Mouse (Mus musculus) liver, embryonic 15.5 days (tissue): ENCODE results near the gene Tom1l2. TPM values are rescaled to one million over a fixed set of nuclear protein-coding genes. Genes with fewer than 3 reads are reported as not detected.

Source experiments
- ATAC-seq: fragments of 200-750 bp; cut with Nextera tagmentation; 2 replicates; pipeline ENCODE4 v1.8.0; 2017; ENCODE audit warnings: moderate number of reproducible peaks, mild to moderate bottlenecking, moderate library complexity; ENCODE audit not compliant: insufficient read depth
- H3K27ac ChIP-seq: fragments of 300-500 bp; sonication (generic); replicated peaks from 2 replicates; pipeline ENCODE4 v1.5.1; 2015; ENCODE audit warnings: mild to moderate bottlenecking, inconsistent platforms
- H3K27me3 ChIP-seq: fragments of 300-500 bp; sonication (generic); 2 replicates; pipeline ENCODE4 v1.6.1; 2015; ENCODE audit warnings: mild to moderate bottlenecking, inconsistent platforms
- H3K36me3 ChIP-seq: fragments of 300-500 bp; sonication (generic); replicated peaks from 2 replicates; pipeline ENCODE4 v1.6.1; 2015; ENCODE audit warnings: moderate library complexity, mild to moderate bottlenecking, inconsistent platforms
- H3K4me1 ChIP-seq: fragments of 300-500 bp; sonication (generic); replicated peaks from 2 replicates; pipeline ENCODE4 v1.6.1; 2015; ENCODE audit warnings: inconsistent platforms
- H3K4me2 ChIP-seq: fragments of 300-500 bp; sonication (generic); 2 replicates; pipeline ENCODE4 v1.6.1; 2015; ENCODE audit warnings: moderate library complexity, mild to moderate bottlenecking, inconsistent platforms
- H3K4me3 ChIP-seq: fragments of 300-500 bp; sonication (generic); replicated peaks from 2 replicates; pipeline ENCODE4 v1.5.1; 2015; ENCODE audit warnings: mild to moderate bottlenecking, inconsistent platforms
- H3K9ac ChIP-seq: fragments of 300-500 bp; sonication (generic); 2 replicates; pipeline ENCODE4 v1.6.1; 2015; ENCODE audit warnings: moderate library complexity, mild to moderate bottlenecking, inconsistent platforms
- H3K9me3 ChIP-seq: fragments of 300-500 bp; sonication (generic); replicated peaks from 2 replicates; pipeline ENCODE4 v1.6.1; 2016; ENCODE audit warnings: inconsistent platforms
- WGBS: fragments of 180-500 bp; shearing (Covaris S2); methylation state at CpG from one replicate; pipeline ENCODE4 v1.1.7; 2015; ENCODE audit warnings: mixed read lengths; ENCODE audit not compliant: insufficient replicate concordance; 5-methylcytosine and 5-hydroxymethylcytosine counted together
- polyA plus RNA-seq: library from polyadenylated mRNA; unstranded; fragments of >200 nt; fragmentation: Nextera tagmentation; extraction: Ambion mirVana; gene quantifications from 2 replicates; pipeline ENCODE4 v1.2.1, GENCODE M21; 2015

The Tom1l2 gene
- polyA plus RNA-seq, result 5.3 and 5.8 TPM in 2 replicates

DNA sequence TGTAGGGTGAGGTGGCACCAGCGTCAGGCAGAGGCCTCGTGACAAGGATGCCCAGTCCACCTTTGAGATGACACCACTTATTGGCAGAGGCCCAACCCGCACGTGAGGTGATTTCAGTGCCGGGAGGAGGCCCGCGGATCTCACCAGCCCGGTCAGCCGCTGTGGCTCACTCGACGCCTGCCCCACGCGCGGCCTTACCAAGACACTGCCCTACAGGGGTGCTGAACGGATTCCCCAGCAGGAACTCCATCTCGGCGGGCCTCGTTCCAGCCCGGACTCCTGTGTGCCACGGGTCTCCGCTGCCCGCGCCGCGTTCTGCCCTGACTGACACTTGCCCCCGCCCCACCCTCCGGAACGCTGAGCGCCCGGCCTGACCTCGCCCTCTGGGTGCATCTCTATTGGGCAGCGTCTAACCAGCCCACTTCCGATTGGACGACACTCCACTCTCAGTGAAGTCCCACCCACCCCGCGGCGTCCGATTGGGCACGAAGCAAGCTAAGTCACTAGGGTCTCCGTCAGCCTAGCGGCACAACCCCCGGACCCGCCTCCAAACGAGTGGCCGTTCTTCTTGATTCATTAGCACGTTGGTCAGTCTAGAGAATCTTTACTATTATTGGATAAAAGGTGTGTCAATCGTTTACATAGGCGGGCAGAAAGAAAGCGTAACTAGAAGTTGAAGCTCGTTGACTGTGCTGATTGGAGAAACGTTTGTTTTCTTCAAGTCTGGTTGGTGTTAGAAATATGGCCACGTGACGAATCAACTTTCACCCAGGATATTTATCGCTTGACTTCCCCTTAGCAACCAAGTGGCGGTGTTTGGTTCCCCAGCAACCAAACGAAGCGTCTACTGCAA lies at the start of gene Tom1l2, which contains the start of gene Drc3:
Gene Tom1l2 (minus strand): TSS at position 347 of the 853 bp plus-strand sequence.
Gene Drc3 (plus strand): TSS at position 771 of the 853 bp plus-strand sequence.
- Histone ChIP-seq H3K36me3 (no peaks in the 10 kb centered on the region), H3K9me3 (no peaks in the 10 kb centered on the region), H3K9ac (peak within 1 kb of the TSS; percentile 77), H3K4me1 (peaks cover 41% of the 10 kb centered on the region), H3K27me3 (no peaks in the 10 kb centered on the region), H3K4me3 (peak within 1 kb of the TSS; percentile 83), H3K4me2 (peak within 1 kb of the TSS; percentile 95), H3K27ac (peak within 1 kb of the TSS; percentile 86)
- WGBS, result under 1% methylated on average over 57 of the region's 57 CpGs
- ATAC-seq, result peak; percentile 99

DNA sequence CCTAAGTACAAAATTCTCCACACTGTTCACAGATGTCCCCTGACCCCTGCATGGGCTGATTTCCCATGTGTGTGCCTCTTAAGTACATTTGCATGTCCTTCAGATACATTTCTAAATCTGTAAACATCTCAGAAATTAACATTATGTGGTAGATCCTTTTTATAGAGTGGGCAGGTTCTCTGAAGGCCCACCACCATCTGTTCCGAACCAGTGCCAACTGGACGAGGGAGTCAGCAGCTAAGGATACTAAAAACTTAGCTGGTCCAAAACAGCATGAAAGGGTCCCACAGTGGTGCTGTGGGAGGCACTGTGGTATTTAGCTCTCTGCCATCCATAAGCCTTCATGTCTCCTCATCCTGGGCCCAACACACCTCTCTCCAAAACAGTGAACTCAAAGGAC lies 44.5 kb upstream of the Tom1l2 start:
- Histone ChIP-seq H3K4me2 (no peak overlapping the region), H3K4me1 (no peaks in the 10 kb centered on the region), H3K27ac (no peak overlapping the region), H3K36me3 (peaks cover 25% of the 10 kb centered on the region), H3K9ac (no peak overlapping the region), H3K4me3 (no peak overlapping the region), H3K27me3 (no peaks in the 10 kb centered on the region), H3K9me3 (no peaks in the 10 kb centered on the region)
- no peak for ATAC-seq
- 70% methylated on average over 2 of the region's 2 CpGs for WGBS

DNA sequence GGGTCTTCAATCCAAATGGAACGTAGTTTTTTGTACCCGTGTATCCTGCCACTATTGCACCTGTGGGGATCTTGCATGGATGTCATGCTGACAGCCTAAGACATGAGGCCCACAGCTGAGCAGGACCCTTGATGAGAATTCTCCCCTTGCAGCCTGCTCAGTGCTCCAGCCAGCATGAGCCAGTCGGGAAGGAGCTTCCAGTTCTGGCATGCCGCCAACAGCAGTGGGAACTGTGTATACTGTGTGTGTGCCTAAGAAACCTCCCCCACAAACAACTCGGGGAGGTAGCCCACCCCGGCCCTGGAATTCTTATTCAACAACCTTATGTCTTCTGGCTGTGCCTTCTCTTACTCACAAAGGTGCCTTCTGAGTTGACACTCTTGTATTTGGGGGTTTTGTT lies 43.8 kb upstream of the Tom1l2 start:
- no peak for ATAC-seq
- Histone ChIP-seq H3K36me3 (peaks cover 18% of the 10 kb centered on the region), H3K27me3 (no peaks in the 10 kb centered on the region), H3K4me3 (no peak overlapping the region), H3K9ac (no peak overlapping the region), H3K9me3 (no peaks in the 10 kb centered on the region), H3K4me1 (no peaks in the 10 kb centered on the region), H3K4me2 (no peak overlapping the region), H3K27ac (no peak overlapping the region)
- WGBS, result 66% methylated on average over 6 of the region's 6 CpGs

DNA sequence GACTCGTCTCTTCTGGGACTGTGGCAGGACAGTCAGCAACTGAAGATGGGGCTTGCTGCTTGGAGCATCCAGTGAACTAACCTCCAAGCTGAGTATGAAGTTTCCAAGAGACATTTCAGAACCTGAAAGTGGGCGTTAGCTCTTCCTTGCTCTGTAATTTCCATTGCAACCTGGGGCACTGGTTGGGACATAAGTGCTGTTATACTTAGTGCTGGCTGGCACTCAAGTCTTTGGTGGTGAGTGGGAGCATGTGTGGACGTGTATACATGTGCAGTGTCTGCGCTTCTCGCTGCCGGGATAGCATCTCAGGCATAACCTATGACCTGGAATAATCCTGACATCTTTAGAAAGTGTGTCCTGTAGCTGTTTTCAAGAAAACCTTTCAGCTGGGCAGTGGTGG lies 38.6 kb upstream of the Tom1l2 start:
- ATAC-seq, result no peak
- no peak overlapping the region for H3K27ac ChIP-seq
- H3K4me3 ChIP-seq, result no peak overlapping the region
- WGBS, result 67% methylated on average over 6 of the region's 6 CpGs
- no peak overlapping the region for H3K9ac ChIP-seq
- no peak overlapping the region for H3K4me2 ChIP-seq
- H3K4me1 ChIP-seq, result no peaks in the 10 kb centered on the region
- H3K36me3 ChIP-seq, result no peaks in the 10 kb centered on the region
- H3K27me3 ChIP-seq, result no peaks in the 10 kb centered on the region
- no peaks in the 10 kb centered on the region for H3K9me3 ChIP-seq

DNA sequence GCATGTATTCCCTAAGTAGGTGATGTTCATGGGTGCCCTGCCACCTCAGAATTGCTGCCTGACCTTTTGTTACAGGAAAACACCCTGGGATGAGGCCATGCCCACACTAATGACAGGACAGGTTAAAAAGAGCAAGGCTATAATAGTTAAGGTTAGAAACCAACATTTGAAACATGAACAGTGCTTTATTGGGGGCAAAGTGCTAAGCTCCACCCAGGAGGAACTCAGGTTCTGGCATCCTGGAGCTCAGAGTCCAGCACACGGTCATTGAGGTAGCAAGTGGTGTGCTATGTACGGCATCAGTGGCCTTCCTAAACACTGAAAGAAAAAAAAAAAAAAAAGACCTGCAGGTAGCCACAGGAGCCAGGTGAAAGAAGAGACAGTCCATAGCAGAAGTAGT lies 35.2 kb upstream of the Tom1l2 start:
- Histone ChIP-seq H3K36me3 (no peaks in the 10 kb centered on the region), H3K9me3 (no peaks in the 10 kb centered on the region), H3K9ac (no peak overlapping the region), H3K27me3 (peaks cover 25% of the 10 kb centered on the region), H3K4me1 (no peaks in the 10 kb centered on the region), H3K4me2 (no peak overlapping the region), H3K4me3 (no peak overlapping the region), H3K27ac (no peak overlapping the region)
- no peak for ATAC-seq
- 58% methylated on average over 2 of the region's 2 CpGs for WGBS

DNA sequence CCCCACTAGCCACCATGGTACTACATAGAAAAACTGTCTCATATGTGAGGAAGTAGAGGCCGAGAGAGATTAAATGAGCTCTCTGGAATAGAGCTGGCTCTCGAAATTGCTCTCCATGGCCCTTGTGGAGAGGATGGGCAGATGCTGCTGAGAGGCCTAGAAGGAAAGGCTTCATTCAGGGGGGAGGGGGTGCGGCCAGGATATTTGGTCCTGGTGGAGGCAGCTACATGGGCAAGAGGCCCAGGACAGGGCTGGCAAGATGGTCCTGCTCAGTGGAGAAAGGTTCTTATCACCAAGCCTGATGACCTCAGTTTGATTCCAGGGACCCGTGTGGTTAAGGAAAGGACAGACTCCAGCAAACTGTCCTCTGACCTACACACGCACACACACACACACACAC lies 33.2 kb upstream of the Tom1l2 start:
- H3K4me1 ChIP-seq, result no peaks in the 10 kb centered on the region
- H3K4me3 ChIP-seq, result no peak overlapping the region
- WGBS, result 62% methylated on average over 5 of the region's 5 CpGs
- H3K27me3 ChIP-seq, result peaks cover 25% of the 10 kb centered on the region
- no peaks in the 10 kb centered on the region for H3K9me3 ChIP-seq
- no peak overlapping the region for H3K4me2 ChIP-seq
- no peaks in the 10 kb centered on the region for H3K36me3 ChIP-seq
- H3K27ac ChIP-seq, result no peak overlapping the region
- no peak overlapping the region for H3K9ac ChIP-seq
- ATAC-seq, result no peak

DNA sequence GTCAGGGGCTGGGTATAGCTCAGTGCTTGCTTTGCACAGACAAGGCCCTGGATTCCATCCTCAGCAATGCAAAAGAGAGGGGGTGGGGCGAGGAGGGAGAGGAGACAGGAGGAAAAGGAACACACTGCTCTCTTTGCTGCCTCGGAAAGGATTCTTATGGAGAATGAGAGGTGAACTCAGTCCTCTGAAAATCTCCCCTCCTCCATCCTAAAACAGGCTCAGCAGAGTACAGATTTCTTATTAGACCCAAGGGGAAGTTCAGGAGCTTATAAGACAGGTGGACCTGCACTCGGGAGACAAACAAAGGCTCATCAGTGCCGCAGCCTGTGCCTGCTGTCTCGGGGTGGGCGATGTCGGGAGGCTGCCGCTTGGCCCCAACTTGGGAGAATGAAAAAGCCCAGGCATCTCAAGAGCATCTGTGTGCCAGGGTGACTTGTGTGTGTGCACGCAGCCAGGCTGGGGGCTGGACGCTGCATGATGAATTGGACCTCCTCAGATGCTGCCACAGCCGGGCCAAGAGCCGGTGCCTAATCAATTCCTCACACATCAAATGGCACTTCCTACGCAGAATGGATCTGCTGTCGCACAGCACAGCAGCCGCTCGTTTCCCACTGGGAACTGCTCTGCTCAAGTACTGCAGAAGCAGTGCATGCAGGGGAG lies 32.2 kb upstream of the Tom1l2 start:
- Histone ChIP-seq H3K27ac (no peak overlapping the region), H3K9me3 (no peaks in the 10 kb centered on the region), H3K27me3 (peaks cover 25% of the 10 kb centered on the region), H3K36me3 (no peaks in the 10 kb centered on the region), H3K4me2 (no peak overlapping the region), H3K4me1 (no peaks in the 10 kb centered on the region), H3K4me3 (no peak overlapping the region), H3K9ac (no peak overlapping the region)
- no peak for ATAC-seq
- WGBS, result 23% methylated on average over 16 of the region's 16 CpGs

DNA sequence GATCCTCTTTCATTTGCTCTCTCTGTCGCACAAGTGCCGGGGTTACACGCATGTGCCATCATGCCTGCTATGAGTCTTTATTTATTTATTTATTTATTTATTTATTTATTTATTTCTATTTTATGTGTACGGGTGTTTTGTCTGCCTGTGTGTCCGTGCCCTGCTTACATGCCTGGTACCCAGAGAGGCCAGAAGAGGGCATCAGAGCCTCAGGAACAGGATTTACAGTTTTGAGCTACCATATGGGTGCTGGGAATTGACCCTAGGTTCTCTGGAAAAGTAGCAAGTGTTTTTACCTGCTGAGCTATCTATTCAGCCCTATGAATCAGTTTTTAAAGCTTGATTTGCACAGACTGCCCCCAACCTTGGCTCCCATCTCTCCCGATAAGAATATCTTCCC lies 30.8 kb upstream of the Tom1l2 start:
- Histone ChIP-seq H3K4me3 (no peak overlapping the region), H3K9me3 (no peaks in the 10 kb centered on the region), H3K9ac (no peak overlapping the region), H3K4me1 (no peaks in the 10 kb centered on the region), H3K27ac (no peak overlapping the region), H3K27me3 (peaks cover 25% of the 10 kb centered on the region), H3K36me3 (no peaks in the 10 kb centered on the region), H3K4me2 (no peak overlapping the region)
- ATAC-seq, result no peak
- 75% methylated on average over 6 of the region's 6 CpGs for WGBS

DNA sequence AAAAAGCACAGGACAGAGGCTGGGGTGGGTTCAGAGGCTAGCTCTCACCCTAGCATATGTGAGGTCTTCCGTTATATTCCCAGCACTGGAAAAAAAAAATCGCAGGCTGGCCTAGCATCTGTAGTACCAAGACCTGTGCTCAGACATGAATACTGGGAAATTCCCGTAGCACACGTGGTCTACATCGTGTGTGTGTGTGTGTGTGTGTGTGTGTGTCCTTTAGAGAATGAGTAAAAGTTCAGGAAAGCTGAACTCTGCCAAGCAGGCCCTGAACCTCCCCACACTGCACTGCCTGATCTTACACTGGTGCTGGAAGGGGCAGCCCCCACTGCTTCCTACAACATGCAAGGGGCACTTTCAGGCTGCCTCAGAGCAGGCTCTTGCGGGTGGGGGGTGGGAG lies 21.8 kb upstream of the Tom1l2 start:
- no peaks in the 10 kb centered on the region for H3K4me1 ChIP-seq
- no peaks in the 10 kb centered on the region for H3K27me3 ChIP-seq
- no peak overlapping the region for H3K4me2 ChIP-seq
- no peak overlapping the region for H3K9ac ChIP-seq
- ATAC-seq, result no peak
- H3K9me3 ChIP-seq, result no peaks in the 10 kb centered on the region
- H3K27ac ChIP-seq, result no peak overlapping the region
- H3K4me3 ChIP-seq, result no peak overlapping the region
- WGBS, result 70% methylated on average over 6 of the region's 6 CpGs
- H3K36me3 ChIP-seq, result no peaks in the 10 kb centered on the region

DNA sequence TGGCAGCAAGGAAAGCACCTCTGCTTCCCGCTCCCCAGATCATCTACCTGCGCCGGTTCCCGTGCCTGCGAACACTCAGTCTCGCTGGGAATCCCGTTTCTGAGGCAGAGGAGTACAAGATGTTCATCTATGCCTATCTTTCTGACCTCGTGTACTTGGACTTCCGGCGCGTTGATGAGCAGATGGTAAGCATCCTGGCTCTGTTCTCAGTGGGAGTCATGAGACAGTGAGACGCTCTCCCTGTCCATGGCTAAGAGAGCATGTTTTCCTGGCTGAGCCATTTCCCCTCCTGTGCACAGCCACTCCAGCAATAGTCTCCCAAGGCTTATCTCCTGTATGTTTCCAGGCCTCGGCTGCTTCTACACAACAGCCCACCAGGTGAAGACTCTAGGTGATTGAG lies 17.7 kb upstream of the Tom1l2 start:
- H3K27me3 ChIP-seq, result peaks cover 12% of the 10 kb centered on the region; the same call in 1 of the 2 replicates
- H3K9ac ChIP-seq, result no peak overlapping the region
- H3K36me3 ChIP-seq, result no peaks in the 10 kb centered on the region
- no peaks in the 10 kb centered on the region for H3K9me3 ChIP-seq
- no peak for ATAC-seq
- no peak overlapping the region for H3K4me3 ChIP-seq
- 73% methylated on average over 13 of the region's 13 CpGs for WGBS
- no peak overlapping the region for H3K4me2 ChIP-seq
- H3K27ac ChIP-seq, result no peak overlapping the region
- H3K4me1 ChIP-seq, result no peaks in the 10 kb centered on the region

DNA sequence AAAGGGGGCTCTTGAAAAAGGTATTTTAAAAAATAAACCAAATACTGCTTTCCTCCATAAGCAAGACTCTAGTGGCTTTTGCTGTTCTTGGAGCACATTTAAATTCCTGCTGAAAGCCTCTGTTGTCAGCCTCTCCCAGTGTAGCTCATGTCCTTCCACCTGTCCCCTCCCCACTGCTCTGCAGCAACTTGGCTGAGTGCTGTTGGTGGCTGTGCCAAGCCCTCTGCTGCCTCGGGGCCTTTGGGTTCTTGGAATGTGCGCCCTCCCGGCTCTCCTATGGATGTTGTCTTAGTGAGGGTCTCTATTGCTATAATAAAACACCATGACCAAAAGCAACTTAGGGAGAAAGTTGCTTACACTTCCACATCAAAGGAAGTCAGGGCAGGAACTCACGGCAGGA lies 16.7 kb upstream of the Tom1l2 start:
- H3K4me3 ChIP-seq, result no peak overlapping the region
- no peak overlapping the region for H3K4me2 ChIP-seq
- H3K9ac ChIP-seq, result no peak overlapping the region
- H3K4me1 ChIP-seq, result no peaks in the 10 kb centered on the region
- no peak overlapping the region for H3K27ac ChIP-seq
- H3K9me3 ChIP-seq, result no peaks in the 10 kb centered on the region
- peaks cover 12% of the 10 kb centered on the region; the same call in 1 of the 2 replicates for H3K27me3 ChIP-seq
- no peaks in the 10 kb centered on the region for H3K36me3 ChIP-seq
- ATAC-seq, result no peak
- WGBS, result 63% methylated on average over 4 of the region's 4 CpGs
